Mouse (Mus musculus) adrenal gland (tissue): ENCODE measurements around the gene Lmo2.

Experiments used
- intact Hi-C: fragments of 180-260 bp; cut with DNase I; formaldehyde crosslinking; loops from one replicate; pipeline ENCODE4 v1.15.1; 2025

Gene Lmo2

DNA sequence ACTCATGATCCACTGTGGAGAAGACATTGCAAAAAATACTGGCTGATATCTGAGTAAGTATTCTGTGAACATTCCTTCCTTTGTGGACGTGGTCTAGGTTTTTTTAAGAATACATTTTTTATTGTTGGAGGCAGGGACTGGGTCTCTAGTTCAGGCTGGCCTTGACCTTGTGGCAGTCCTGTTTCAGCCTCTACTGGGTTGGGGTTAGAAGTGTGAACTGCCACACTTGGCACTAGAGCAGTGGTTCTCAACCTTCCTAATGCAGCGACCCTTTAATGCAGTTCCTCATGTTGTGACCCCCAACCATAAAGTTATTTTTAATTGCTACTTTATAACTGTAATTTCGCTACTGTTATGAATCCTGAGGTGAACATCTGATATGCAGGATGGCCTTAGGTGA is 72.6 kb downstream of the Lmo2 start:
- intact Hi-C loops, result loop anchor here (10.0 kb wide), 1 partner anchor 394 kb away; no protein-coding TSS in a partner anchor
